In the genomic region with DNA sequence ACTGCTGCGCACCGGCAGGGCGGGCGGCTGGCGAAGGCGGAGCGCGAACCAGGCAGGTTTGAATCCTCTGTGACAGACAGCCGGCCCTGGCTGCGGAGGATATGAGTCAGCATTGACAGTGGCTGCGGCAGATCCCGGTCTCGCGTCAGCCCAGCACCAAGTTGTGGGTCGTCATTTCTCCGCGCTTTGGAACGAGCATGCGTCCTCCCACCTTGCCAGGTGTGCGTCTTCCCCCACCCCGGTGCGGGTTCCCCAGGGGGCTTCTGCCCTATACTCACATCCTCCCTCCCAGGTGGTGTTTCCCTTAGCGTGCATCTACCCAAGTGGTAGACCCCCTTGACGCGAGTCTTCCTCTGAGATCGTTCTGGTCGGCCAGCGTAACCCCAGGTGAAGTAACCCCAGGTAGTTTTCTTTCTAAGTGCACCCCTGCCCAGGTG, we compare ENCODE assay signal across 8 mouse cellular contexts. TPM values are rescaled to one million over a fixed set of nuclear protein-coding genes. Genes with fewer than 3 reads are reported as not detected.
DNase-seq lines count a peak whose midpoint lies in the region; ATAC-seq and TF ChIP-seq lines count a peak whose summit lies in the region.
"Not testable (repeated sequence)": the region's sequence is repeated elsewhere in the genome, so short reads cannot be mapped to it uniquely, and the experiment has no call there.

No protein-coding gene starts in this region.

- not testable (repeated sequence) for H3K27ac ChIP-seq in embryonic facial prominence, embryonic 14.5 days (replicated peaks; ENCODE audit: low read depth, low read length); stomach, embryonic 16.5 days (ENCODE audit: low read length)
- H3K27ac ChIP-seq in heart, embryonic 12.5 days (ENCODE audit: poor library complexity, severe bottlenecking) = peak overlapping the region; percentile 76
- peak overlapping the region; percentile 59; the same call in 1 of the 2 replicates for H3K27ac ChIP-seq in kidney, adult 2 months (ENCODE audit: insufficient read depth, low read depth, low read length)
- peak overlapping the region; percentile 99 for H3K27ac ChIP-seq in liver, embryonic 14.5 days

- TF ChIP-seq EP300 in liver, embryonic 14.5 days (IDR thresholded peaks at IDR 0.05; ENCODE audit: low read depth) = peak; percentile 6; the same call in 1 of the 2 replicates

- H3K9ac ChIP-seq in embryonic facial prominence, embryonic 14.5 days (ENCODE audit: low read depth, low read length) = peak overlapping the region; percentile 42; the same call in 1 of the 2 replicates
- peak overlapping the region; percentile 28; the same call in 1 of the 2 replicates for H3K9ac ChIP-seq in heart, embryonic 12.5 days
- peak overlapping the region; percentile 99 for H3K9ac ChIP-seq in liver, embryonic 14.5 days (replicated peaks)
- H3K9ac ChIP-seq in stomach, embryonic 16.5 days (ENCODE audit: low read length) = peak overlapping the region; percentile 34

- peaks cover 47% of the 10 kb centered on the region for H3K36me3 ChIP-seq in embryonic facial prominence, embryonic 14.5 days (ENCODE audit: control insufficient read depth, insufficient read depth, low read length)
- H3K36me3 ChIP-seq in heart, embryonic 12.5 days = peaks cover 34% of the 10 kb centered on the region
- H3K36me3 ChIP-seq in kidney, adult 2 months (ENCODE audit: control insufficient read depth, insufficient read depth, low read length); liver, embryonic 14.5 days (replicated peaks; ENCODE audit: control insufficient read depth, insufficient read depth, low read depth); stomach, embryonic 16.5 days (ENCODE audit: control insufficient read depth, insufficient read depth, low read length): not testable (repeated sequence)

- H3K9me3 ChIP-seq in embryonic facial prominence, embryonic 14.5 days (ENCODE audit: control insufficient read depth, low read length); heart, embryonic 12.5 days (replicated peaks); liver, embryonic 14.5 days (ENCODE audit: control insufficient read depth, low read length); stomach, embryonic 16.5 days (replicated peaks; ENCODE audit: control insufficient read depth, low read length): not testable (repeated sequence)

- not testable (repeated sequence) for H3K27me3 ChIP-seq in embryonic facial prominence, embryonic 14.5 days (replicated peaks; ENCODE audit: control insufficient read depth, insufficient read depth, low read length); heart, embryonic 12.5 days (replicated peaks); kidney, adult 2 months (replicated peaks; ENCODE audit: control insufficient read depth, insufficient read depth, low read length); liver, embryonic 14.5 days (ENCODE audit: control insufficient read depth, insufficient read depth, low read length); stomach, embryonic 16.5 days (ENCODE audit: control insufficient read depth, insufficient read depth, low read length)

- not testable (repeated sequence) for TF ChIP-seq CTCF in kidney, adult 2 months (conservative IDR thresholded peaks at IDR 0.05; ENCODE audit: insufficient read depth, insufficient read length, low read depth, low read length); liver, embryonic 14.5 days (IDR thresholded peaks at IDR 0.05; ENCODE audit: low read depth)

- WGBS in embryonic facial prominence, embryonic 14.5 days = 11% methylated on average over 13 of the region's 28 CpGs
- WGBS in heart, embryonic 12.5 days = 11% methylated on average over 16 of the region's 28 CpGs
- WGBS in kidney, adult 2 months = 20% methylated on average over 17 of the region's 28 CpGs
- WGBS in liver, embryonic 14.5 days (ENCODE audit: insufficient replicate concordance) = 3% methylated on average over 15 of the region's 28 CpGs
- WGBS in stomach, embryonic 16.5 days = 15% methylated on average over 9 of the region's 28 CpGs

- TF ChIP-seq POLR2A in kidney, adult 2 months (IDR thresholded peaks at IDR 0.05; ENCODE audit: low read depth, low read length) = not testable (repeated sequence)

- H3K4me1 ChIP-seq in embryonic facial prominence, embryonic 14.5 days (ENCODE audit: control insufficient read depth, insufficient read depth, low read length) = not testable (repeated sequence)
- H3K4me1 ChIP-seq in heart, embryonic 12.5 days (replicated peaks) = peaks cover 16% of the 10 kb centered on the region
- H3K4me1 ChIP-seq in kidney, adult 2 months (ENCODE audit: control insufficient read depth, insufficient read depth, low read length) = peaks cover 33% of the 10 kb centered on the region
- peaks cover 45 to 54% of the 10 kb centered on the region in 2 experiments for H3K4me1 ChIP-seq in liver, embryonic 14.5 days (replicated peaks; ENCODE audit: control insufficient read depth in 2 of 2, insufficient read depth in 2 of 2, low read length in 1 of 2)
- peaks cover 15% of the 10 kb centered on the region for H3K4me1 ChIP-seq in stomach, embryonic 16.5 days (ENCODE audit: control insufficient read depth, insufficient read depth, low read length)

- ATAC-seq in embryonic facial prominence, embryonic 14.5 days (ENCODE audit: low read depth) = peak; percentile 87
- peak; percentile 84 for ATAC-seq in heart, embryonic 12.5 days (ENCODE audit: insufficient number of reproducible peaks, low FRiP score)
- peak; percentile 71 for ATAC-seq in liver, embryonic 14.5 days (ENCODE audit: insufficient read depth)
- ATAC-seq in monocyte, adult 5-6 weeks (replicated peaks; ENCODE audit: insufficient number of reproducible peaks, low FRiP score, low TSS enrichment, poor library complexity, severe bottlenecking) = 0 out of 2 replicates have a peak, but pooled peaks have one; percentile 25
- peak; percentile 86 for ATAC-seq in stomach, embryonic 16.5 days (ENCODE audit: insufficient read depth, low FRiP score)

- peak overlapping the region; percentile 39 for H3K4me3 ChIP-seq in embryonic facial prominence, embryonic 14.5 days (ENCODE audit: low read depth, low read length)
- peak overlapping the region; percentile 56 for H3K4me3 ChIP-seq in heart, embryonic 12.5 days
- H3K4me3 ChIP-seq in kidney, adult 2 months (ENCODE audit: insufficient read depth, low read depth, low read length) = peak overlapping the region; percentile 30
- peak overlapping the region; percentile 97 to 98 for H3K4me3 ChIP-seq in liver, embryonic 14.5 days (ENCODE audit: insufficient read depth in 1 of 2, low read depth in 2 of 2, low read length in 2 of 2)
- peak overlapping the region; percentile 47 for H3K4me3 ChIP-seq in stomach, embryonic 16.5 days (replicated peaks; ENCODE audit: low read length)

- DNase-seq in CD4-positive helper T cell, adult 2 months (ENCODE audit: low read depth, low spot score) = peak; percentile 76
- peak; percentile 46 for DNase-seq in brain, adult 2 months (ENCODE audit: low read depth, low spot score)
- not testable (repeated sequence) for DNase-seq in embryonic facial prominence, embryonic 14.5 days (ENCODE audit: low spot score); kidney, adult 2 months
- peak in 1 of 3 experiments; percentile 23 for DNase-seq in liver, embryonic 14.5 days (ENCODE audit: low read depth in 3 of 3, low spot score in 3 of 3)

- peak overlapping the region; percentile 78 for H3K4me2 ChIP-seq in embryonic facial prominence, embryonic 14.5 days (ENCODE audit: low read depth, low read length)
- peak overlapping the region; percentile 92 for H3K4me2 ChIP-seq in heart, embryonic 12.5 days
- peak overlapping the region; percentile 82 for H3K4me2 ChIP-seq in liver, embryonic 14.5 days (ENCODE audit: low read depth)
- H3K4me2 ChIP-seq in stomach, embryonic 16.5 days (ENCODE audit: low read depth, low read length) = peak overlapping the region; percentile 69

RNA-seq across cellular contexts. Expression of gene Gnptg, which starts 17.4 kb away (rescaled TPM):
- 32.4 and 34.9 TPM in 2 replicates for polyA plus RNA-seq in embryonic facial prominence, embryonic 14.5 days (2014; fragmentation: Nextera tagmentation; extraction: Ambion mirVana)
- 25.0 TPM in 2 replicates for polyA plus RNA-seq in heart, embryonic 12.5 days (2016; fragmentation: Nextera tagmentation; extraction: Ambion mirVana)
- 121 and 123 TPM in 2 replicates for polyA plus RNA-seq in kidney, adult 2 months (2012; rRNA removed)
- polyA plus RNA-seq in liver, embryonic 14.5 days (2012; rRNA removed) = 11.1 and 11.2 TPM in 2 replicates
- polyA plus RNA-seq in liver, embryonic 14.5 days (2014; fragmentation: Nextera tagmentation; extraction: Ambion mirVana) = 15.6 and 17.0 TPM in 2 replicates
- 27.2 to 58.6 TPM (median 49.2 TPM) in 3 replicates for total RNA-seq in monocyte, adult 5-6 weeks (2017)
- 39.9 and 40.9 TPM in 2 replicates for polyA plus RNA-seq in stomach, embryonic 16.5 days (2015; fragmentation: Nextera tagmentation; extraction: Ambion mirVana)

RNA-seq across cellular contexts. Expression of gene Tsr3, which starts 17.4 kb away (rescaled TPM):
- 39.1 and 48.7 TPM in 2 replicates for polyA plus RNA-seq in embryonic facial prominence, embryonic 14.5 days (2014; fragmentation: Nextera tagmentation; extraction: Ambion mirVana)
- 33.3 and 34.1 TPM in 2 replicates for polyA plus RNA-seq in heart, embryonic 12.5 days (2016; fragmentation: Nextera tagmentation; extraction: Ambion mirVana)
- polyA plus RNA-seq in kidney, adult 2 months (2012; rRNA removed) = 20.0 and 21.6 TPM in 2 replicates
- 11.1 and 13.0 TPM in 2 replicates for polyA plus RNA-seq in liver, embryonic 14.5 days (2012; rRNA removed)
- polyA plus RNA-seq in liver, embryonic 14.5 days (2014; fragmentation: Nextera tagmentation; extraction: Ambion mirVana) = 17.4 and 18.5 TPM in 2 replicates
- 24.6 to 33.5 TPM (median 27.9 TPM) in 3 replicates for total RNA-seq in monocyte, adult 5-6 weeks (2017)
- polyA plus RNA-seq in stomach, embryonic 16.5 days (2015; fragmentation: Nextera tagmentation; extraction: Ambion mirVana) = 35.8 and 37.1 TPM in 2 replicates

RNA-seq across cellular contexts. Expression of gene Baiap3, which starts 33.6 kb away (rescaled TPM):
- polyA plus RNA-seq in embryonic facial prominence, embryonic 14.5 days (2014; fragmentation: Nextera tagmentation; extraction: Ambion mirVana) = 0.42 and 1.1 TPM in 2 replicates
- polyA plus RNA-seq in heart, embryonic 12.5 days (2016; fragmentation: Nextera tagmentation; extraction: Ambion mirVana) = 0.18 and 0.42 TPM in 2 replicates
- 5.6 and 6.9 TPM in 2 replicates for polyA plus RNA-seq in kidney, adult 2 months (2012; rRNA removed)
- polyA plus RNA-seq in liver, embryonic 14.5 days (2012; rRNA removed) = 0.27 and 0.63 TPM in 2 replicates
- polyA plus RNA-seq in liver, embryonic 14.5 days (2014; fragmentation: Nextera tagmentation; extraction: Ambion mirVana) = 0.69 TPM in 1 of 2 replicates, not detected in the other
- 31.6 to 146 TPM (median 34.3 TPM) in 3 replicates for total RNA-seq in monocyte, adult 5-6 weeks (2017)
- polyA plus RNA-seq in stomach, embryonic 16.5 days (2015; fragmentation: Nextera tagmentation; extraction: Ambion mirVana) = 4.3 and 5.2 TPM in 2 replicates

RNA-seq across cellular contexts. Expression of gene Unkl, which starts 34.3 kb away (rescaled TPM):
- polyA plus RNA-seq in embryonic facial prominence, embryonic 14.5 days (2014; fragmentation: Nextera tagmentation; extraction: Ambion mirVana) = 5.6 and 5.8 TPM in 2 replicates
- 5.1 and 6.3 TPM in 2 replicates for polyA plus RNA-seq in heart, embryonic 12.5 days (2016; fragmentation: Nextera tagmentation; extraction: Ambion mirVana)
- 38.3 and 44.1 TPM in 2 replicates for polyA plus RNA-seq in kidney, adult 2 months (2012; rRNA removed)
- polyA plus RNA-seq in liver, embryonic 14.5 days (2012; rRNA removed) = 34.8 and 45.6 TPM in 2 replicates
- 5.9 and 9.1 TPM in 2 replicates for polyA plus RNA-seq in liver, embryonic 14.5 days (2014; fragmentation: Nextera tagmentation; extraction: Ambion mirVana)
- 14.3 to 29.9 TPM (median 22.5 TPM) in 3 replicates for total RNA-seq in monocyte, adult 5-6 weeks (2017)
- polyA plus RNA-seq in stomach, embryonic 16.5 days (2015; fragmentation: Nextera tagmentation; extraction: Ambion mirVana) = 6.9 and 9.0 TPM in 2 replicates

RNA-seq across cellular contexts. Expression of gene BC003965, which starts 38.2 kb away (rescaled TPM):
- 28.1 and 29.2 TPM in 2 replicates for polyA plus RNA-seq in embryonic facial prominence, embryonic 14.5 days (2014; fragmentation: Nextera tagmentation; extraction: Ambion mirVana)
- 25.1 and 25.9 TPM in 2 replicates for polyA plus RNA-seq in heart, embryonic 12.5 days (2016; fragmentation: Nextera tagmentation; extraction: Ambion mirVana)
- 10.8 and 12.2 TPM in 2 replicates for polyA plus RNA-seq in kidney, adult 2 months (2012; rRNA removed)
- polyA plus RNA-seq in liver, embryonic 14.5 days (2012; rRNA removed) = 9.9 and 13.4 TPM in 2 replicates
- 16.8 and 17.4 TPM in 2 replicates for polyA plus RNA-seq in liver, embryonic 14.5 days (2014; fragmentation: Nextera tagmentation; extraction: Ambion mirVana)
- total RNA-seq in monocyte, adult 5-6 weeks (2017) = 7.0 to 11.0 TPM (median 9.3 TPM) in 3 replicates
- 30.4 and 33.5 TPM in 2 replicates for polyA plus RNA-seq in stomach, embryonic 16.5 days (2015; fragmentation: Nextera tagmentation; extraction: Ambion mirVana)

Comparison
In these comparisons a context has a peak if more than half of its experiments do, and no peak if none do; other contexts are left out.
1. ATAC-seq: peak in every context shown above with its lines; median percentile 87 in embryonic facial prominence, embryonic 14.5 days; 86 in stomach, embryonic 16.5 days; 84 in heart, embryonic 12.5 days; 71 in liver, embryonic 14.5 days; 25 in monocyte, adult 5-6 weeks.
2. H3K4me3 ChIP-seq: peak in every context shown above with its lines; median percentile 98 in liver, embryonic 14.5 days; 56 in heart, embryonic 12.5 days; 47 in stomach, embryonic 16.5 days; 39 in embryonic facial prominence, embryonic 14.5 days; 30 in kidney, adult 2 months.
3. H3K9ac ChIP-seq: peak in every context shown above with its lines; median percentile 99 in liver, embryonic 14.5 days; 42 in embryonic facial prominence, embryonic 14.5 days; 34 in stomach, embryonic 16.5 days; 28 in heart, embryonic 12.5 days.